Mouse (Mus musculus) CH12.LX (cell line): ENCODE measurements around the gene Stx8. TPM values are rescaled to one million over a fixed set of nuclear protein-coding genes. Genes with fewer than 3 reads are reported as not detected.

ENCODE experiments used
- DNase-seq: peaks from one replicate; pipeline ENCODE4 v3.0.0-alpha.2; 2013; ENCODE audit errors: extremely low read depth
- H3K27ac ChIP-seq: 2 replicates; pipeline ENCODE4 v1.5.1; 2012; ENCODE audit warnings: low read depth, mild to moderate bottlenecking, control low read depth, moderate library complexity; ENCODE audit not compliant: insufficient read depth
- H3K27me3 ChIP-seq: replicated peaks from 2 replicates; pipeline ENCODE3; 2012; ENCODE audit warnings: inconsistent platforms
- H3K36me3 ChIP-seq, 2 experiments: replicated peaks in 1 of 2; 2 replicates each; pipeline versions ENCODE3 to v1.6.1; 2012; ENCODE audit warnings: inconsistent platforms in 1 of 2, low read length in 1 of 2, mild to moderate bottlenecking in 1 of 2, mixed read lengths in 1 of 2, moderate library complexity in 1 of 2; ENCODE audit not compliant: control insufficient read depth in 1 of 2, insufficient read depth in 1 of 2
- H3K4me1 ChIP-seq, 2 experiments: 2 replicates each; pipeline ENCODE4 v1.6.1; 2012; ENCODE audit warnings: inconsistent platforms in 1 of 2, moderate library complexity in 1 of 2; ENCODE audit not compliant: insufficient read depth in 2 of 2, control insufficient read depth in 1 of 2
- H3K4me2 ChIP-seq: 2 replicates; pipeline ENCODE4 v1.6.1; 2012; ENCODE audit warnings: low read depth, mild to moderate bottlenecking, control low read depth; ENCODE audit not compliant: poor library complexity, insufficient read depth, severe bottlenecking
- H3K4me3 ChIP-seq, 3 experiments: fragments of 150-350 bp in 1 of 3; sonication (generic) in 1 of 3; replicated peaks in 1 of 3; 2 replicates each; pipeline versions ENCODE3 to v1.5.1; 2011 to 2012; ENCODE audit warnings: low read depth in 2 of 3, low read length in 2 of 3, mild to moderate bottlenecking in 2 of 3, moderate library complexity in 2 of 3, control low read depth in 1 of 3, improper control_type of control experiment in 1 of 3, inconsistent platforms in 1 of 3, mixed read lengths in 1 of 3; ENCODE audit not compliant: poor library complexity in 1 of 3
- H3K79me2 ChIP-seq: replicated peaks from 2 replicates; pipeline ENCODE4 v1.6.1; 2012; ENCODE audit warnings: mild to moderate bottlenecking, moderate library complexity; ENCODE audit not compliant: control insufficient read depth, poor library complexity, insufficient read depth, severe bottlenecking; ENCODE audit errors: extremely low read depth
- H3K9ac ChIP-seq: 2 replicates; pipeline ENCODE4 v1.6.1; 2012; ENCODE audit warnings: low read depth, mild to moderate bottlenecking, control low read depth, moderate library complexity; ENCODE audit not compliant: insufficient read depth
- H3K9me3 ChIP-seq: replicated peaks from 2 replicates; pipeline ENCODE3; 2012; ENCODE audit warnings: low read length, inconsistent platforms, mixed read lengths
- BHLHE40 ChIP-seq: IDR thresholded peaks from 2 replicates; pipeline ENCODE4 v1.6.1; 2011; ENCODE audit warnings: mild to moderate bottlenecking, low read depth, low read length, improper control_type of control experiment
- CHD2 ChIP-seq: IDR thresholded peaks from 2 replicates; pipeline ENCODE4 v1.6.1; 2011; ENCODE audit warnings: low read length, improper control_type of control experiment
- E2F4 ChIP-seq: IDR thresholded peaks from 2 replicates; pipeline ENCODE4 v1.6.1; 2011; ENCODE audit warnings: low read depth, low read length, improper control_type of control experiment; ENCODE audit not compliant: insufficient replicate concordance
- EP300 ChIP-seq: IDR thresholded peaks from 2 replicates; pipeline ENCODE4 v1.6.1; 2011; ENCODE audit warnings: low read length, improper control_type of control experiment
- ETS1 ChIP-seq: conservative IDR thresholded peaks from 2 replicates; pipeline ENCODE4 v1.6.1; 2012; ENCODE audit warnings: low read depth, mild to moderate bottlenecking, inconsistent platforms, low read length, improper control_type of control experiment, moderate library complexity
- JUND ChIP-seq: conservative IDR thresholded peaks from 2 replicates; pipeline ENCODE4 v1.6.1; 2011; ENCODE audit warnings: low read depth, low read length, improper control_type of control experiment
- KAT2A ChIP-seq: IDR thresholded peaks from 2 replicates; pipeline ENCODE4 v1.6.1; 2012; ENCODE audit warnings: low read length, improper control_type of control experiment, inconsistent platforms; ENCODE audit not compliant: insufficient replicate concordance
- MAZ ChIP-seq: IDR thresholded peaks from 2 replicates; pipeline ENCODE4 v1.6.1; 2012; ENCODE audit warnings: low read depth, mild to moderate bottlenecking, inconsistent platforms, low read length, improper control_type of control experiment, moderate library complexity
- MYC ChIP-seq: IDR thresholded peaks from 2 replicates; pipeline ENCODE4 v1.6.1; 2011; ENCODE audit warnings: low read depth, mild to moderate bottlenecking, improper control_type of control experiment, low read length
- NELFE ChIP-seq: IDR thresholded peaks from 2 replicates; pipeline ENCODE4 v1.6.1; 2011; ENCODE audit warnings: low read depth, low read length, improper control_type of control experiment
- PAX5 ChIP-seq: IDR thresholded peaks from 2 replicates; pipeline ENCODE4 v1.6.1; 2012; ENCODE audit warnings: low read length, inconsistent platforms, mixed read lengths
- POLR2A ChIP-seq: IDR thresholded peaks from 2 replicates; pipeline ENCODE4 v1.6.1; 2011; ENCODE audit warnings: low read depth, mild to moderate bottlenecking, improper control_type of control experiment, low read length
- RAD21 ChIP-seq: IDR thresholded peaks from 2 replicates; pipeline ENCODE4 v1.6.1; 2011; ENCODE audit warnings: low read depth, mild to moderate bottlenecking, low read length, improper control_type of control experiment, moderate library complexity
- RCOR1 ChIP-seq: conservative IDR thresholded peaks from 2 replicates; pipeline ENCODE4 v1.6.1; 2012; ENCODE audit warnings: low read depth, mild to moderate bottlenecking, inconsistent platforms, low read length, improper control_type of control experiment
- TBP ChIP-seq: conservative IDR thresholded peaks from 2 replicates; pipeline ENCODE4 v1.6.1; 2011; ENCODE audit warnings: low read depth, low read length, improper control_type of control experiment
- TCF12 ChIP-seq: IDR thresholded peaks from 2 replicates; pipeline ENCODE4 v1.6.1; 2014; ENCODE audit warnings: low read depth, mild to moderate bottlenecking, inconsistent platforms, low read length, improper control_type of control experiment
- USF1 ChIP-seq: IDR thresholded peaks from 2 replicates; pipeline ENCODE4 v1.6.1; 2014; ENCODE audit warnings: low read depth, mild to moderate bottlenecking, inconsistent platforms, low read length, improper control_type of control experiment
- USF2 ChIP-seq: conservative IDR thresholded peaks from 2 replicates; pipeline ENCODE4 v1.6.1; 2011; ENCODE audit warnings: low read depth, low read length, improper control_type of control experiment
- ZKSCAN1 ChIP-seq: IDR thresholded peaks from 2 replicates; pipeline ENCODE4 v1.6.1; 2012; ENCODE audit warnings: low read depth, inconsistent platforms, low read length, improper control_type of control experiment, borderline replicate concordance
- ZMIZ1 ChIP-seq: IDR thresholded peaks from 2 replicates; pipeline ENCODE4 v1.6.1; 2012; ENCODE audit warnings: low read depth, mild to moderate bottlenecking, inconsistent platforms, low read length, improper control_type of control experiment
- dilution Hi-C: fragments of 300-500 bp; cut with MboI; formaldehyde crosslinking; loops from 2 replicates; pipeline ENCODE4 v1.14.3; 2020; ENCODE audit warnings: low sequenced_read_pairs; ENCODE audit not compliant: extremely low pct_unique_long_range_greater_than_20kb, extremely low pct_ligation_motif_present
- in situ Hi-C: fragments of 300-500 bp; cut with MboI; formaldehyde crosslinking; loops from 3 replicates; pipeline ENCODE4 v1.14.3; 2019; ENCODE audit warnings: low sequenced_read_pairs, low pct_ligation_motif_present, low pct_unique_long_range_greater_than_20kb, mixed read lengths
- polyA plus RNA-seq: library from polyadenylated mRNA; unstranded; fragments of >175 nt; gene quantifications from 2 replicates; pipeline ENCODE4 v1.2.1, GENCODE M21; 2012; ENCODE audit warnings: low read depth; ENCODE audit not compliant: insufficient read length
- total RNA-seq, 2 experiments: library from RNA; depleted of rRNA; stranded (reverse); fragments of 300-350 nt in 1 of 2; fragments of >200 nt in 1 of 2; gene quantifications; 2 replicates each; pipeline ENCODE4 v1.2.3; 2012 to 2014

Gene Stx8
- total and polyA plus RNA-seq, 3 experiments = 31.8 to 57.9 (median 35.2) TPM

GRCm38 (mm10) chr11:68244992-68245261, 278.9 kb downstream of the Stx8 start:
- H3K27me3 ChIP-seq = no peaks in the 10 kb centered on the region
- dilution Hi-C loops = no loop called here

GRCm38 (mm10) chr11:68247897-68248296, 281.9 kb downstream of the Stx8 start:
- TF ChIP-seq MAZ = no peak
- TF ChIP-seq RCOR1 = no peak
- no peak for TF ChIP-seq KAT2A
- TF ChIP-seq ETS1 = no peak
- TF ChIP-seq, all 38 proteins: peak for 0
- Histone ChIP-seq H3K4me1 (peaks cover 6 to 27% of the 10 kb centered on the region in 2 experiments; a peak in 2 of 4 replicates), H3K36me3 (no peaks in the 10 kb centered on the region), H3K4me2 (no peak overlapping the region), H3K27me3 (no peaks in the 10 kb centered on the region), H3K4me3 (no peak overlapping the region), H3K9ac (no peak overlapping the region), H3K79me2 (no peaks in the 10 kb centered on the region), H3K27ac (no peak overlapping the region), H3K9me3 (peaks cover 2% of the 10 kb centered on the region)
- DNase-seq = no peak
- dilution Hi-C loops (no loop called here), in situ Hi-C loops (no loop called here)

More at GRCm38 (mm10) chr11:68244992-68245261, 278.9 kb downstream of the Stx8 start:
- Histone ChIP-seq H3K36me3 (no peaks in the 10 kb centered on the region), H3K9me3 (no peaks in the 10 kb centered on the region), H3K4me3 (no peak overlapping the region), H3K79me2 (no peaks in the 10 kb centered on the region), H3K4me1 (peaks cover 6 to 21% of the 10 kb centered on the region in 2 experiments; a peak in 2 of 4 replicates), H3K9ac (no peak overlapping the region), H3K4me2 (no peak overlapping the region), H3K27ac (no peak overlapping the region)
- TF ChIP-seq USF2 (peak; percentile 57), NELFE (no peak), EP300 (no peak), ETS1 (peak; percentile 55), USF1 (peak; percentile 58), BHLHE40 (peak; percentile 57)
- DNase-seq = peak; percentile 41
- in situ Hi-C loops = no loop called here

- in situ Hi-C loops (no loop called here), dilution Hi-C loops (no loop called here)
- no peaks in the 10 kb centered on the region for H3K36me3 ChIP-seq
- H3K9me3 ChIP-seq = peaks cover 2% of the 10 kb centered on the region
- H3K4me3 ChIP-seq = no peak overlapping the region
- no peaks in the 10 kb centered on the region for H3K27me3 ChIP-seq
- H3K4me2 ChIP-seq = no peak overlapping the region
- TF ChIP-seq E2F4 (no peak), ZKSCAN1 (no peak), MYC (no peak), ETS1 (no peak), RAD21 (no peak), PAX5 (no peak), NELFE (no peak), CHD2 (no peak), ZMIZ1 (no peak), TBP (no peak), POLR2A (no peak), JUND (no peak), TCF12 (no peak)
- H3K9ac ChIP-seq = no peak overlapping the region
- peak; percentile 37 for DNase-seq
- H3K79me2 ChIP-seq = no peaks in the 10 kb centered on the region
- no peak overlapping the region for H3K27ac ChIP-seq
- peaks cover under 1 to 23% of the 10 kb centered on the region in 2 experiments; a peak in 2 of 4 replicates for H3K4me1 ChIP-seq
These were observed 284.1 kb downstream of the Stx8 start for GRCm38 (mm10) chr11:68250106-68250505.
